Mouse (Mus musculus) neutrophil, adult 65 days (primary cell): Measurements from ENCODE around the gene Sec1. TPM values are rescaled to one million over a fixed set of nuclear protein-coding genes. Genes with fewer than 3 reads are reported as not detected.

Source experiments
- total RNA-seq: library from RNA; stranded (reverse); gene quantifications from 2 replicates; pipeline ENCODE4 v1.2.4, GENCODE M21; 2023

The Sec1 gene
- not detected in 2 replicates for total RNA-seq

GRCm38 (mm10) chr7:45693921-45694591, at the start of gene Sec1:
Sec1 (minus strand) TSS chr7:45694402.

GRCm38 (mm10) chr7:45725713-45726112, 31.5 kb upstream of the Sec1 start, which contains the start of gene Spaca4:
Spaca4 (minus strand) TSS chr7:45725813.

GRCm38 (mm10) chr7:45720413-45721233, 26.4 kb upstream of the Sec1 start, which contains the start of gene Fam83e:
Fam83e (plus strand) TSS chr7:45721212.

DNA sequence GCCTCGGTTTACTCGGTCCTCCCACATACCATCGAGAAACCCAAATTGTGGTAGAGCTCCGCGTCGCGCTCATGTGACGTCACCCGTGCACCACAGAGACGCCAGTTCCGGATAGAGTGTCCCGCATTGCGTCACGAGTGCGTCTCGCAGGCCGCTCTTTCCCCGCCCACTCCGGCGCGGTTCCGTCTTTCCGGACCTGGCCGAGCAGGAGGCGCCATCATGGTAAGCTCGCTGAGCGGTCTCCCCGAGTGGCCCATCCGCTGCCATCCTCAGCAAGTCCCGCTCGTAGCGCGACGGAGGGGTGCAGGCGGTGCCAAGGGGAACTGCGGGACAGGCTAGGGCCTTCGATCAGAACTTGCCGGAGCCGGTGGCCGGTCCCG, 23.7 kb upstream of the Sec1 start, which contains the start of gene Sphk2:
Gene Sphk2, minus strand, starts transcription at position 85 of the 380 bp plus-strand sequence.

GRCm38 (mm10) chr7:45715090-45715708, 21.0 kb upstream of the Sec1 start, which contains the start of gene Rpl18:
Rpl18 (plus strand) TSS chr7:45715457.

GRCm38 (mm10) chr7:45704730-45705442, 10.7 kb upstream of the Sec1 start, which contains the start of gene Dbp:
Dbp (plus strand) TSS chr7:45705088.

DNA sequence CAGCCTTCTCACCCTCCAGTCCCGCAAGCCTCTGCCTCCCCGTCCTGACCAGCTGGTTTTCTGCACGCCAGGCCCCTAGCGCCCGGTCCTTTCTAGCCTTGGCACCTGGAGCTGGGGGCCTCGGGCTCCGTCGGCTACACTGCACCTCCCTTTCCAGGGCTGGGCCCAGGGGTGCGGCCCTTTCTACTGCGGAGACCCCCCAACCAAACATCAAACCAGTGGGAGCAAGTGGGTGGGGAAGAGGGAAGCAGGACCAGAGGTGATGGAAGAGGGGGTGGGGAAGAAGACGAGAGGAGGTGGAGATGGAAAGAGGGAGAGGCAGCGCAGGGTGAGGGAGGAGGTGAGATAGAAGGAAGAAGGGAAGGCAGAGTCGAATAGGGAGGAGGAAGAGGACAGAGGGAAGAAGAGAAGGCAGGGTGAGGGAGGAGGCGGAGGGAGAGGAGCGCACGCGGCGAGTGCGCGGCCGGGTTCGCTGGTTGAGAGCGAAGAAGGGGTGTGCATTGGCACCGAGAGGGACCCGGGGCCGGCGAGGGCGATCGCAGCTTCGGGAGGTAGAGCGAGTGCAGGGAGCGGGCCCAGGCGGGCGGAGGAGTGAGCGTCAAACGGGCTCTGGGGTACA, 5.4 kb upstream of the Sec1 start, which contains the start of gene Car11:
Gene Car11, plus strand, starts transcription at position 321 of the 619 bp plus-strand sequence.

GRCm38 (mm10) chr7:45683396-45684050, 10.7 kb downstream of the Sec1 start, which contains the start of gene Ntn5:
Ntn5 (plus strand) TSS chr7:45684022.

GRCm38 (mm10) chr7:45666161-45666560, 28.0 kb downstream of the Sec1 start, which contains the start of gene Fut2:
Fut2 (minus strand) TSS chr7:45666394.

GRCm38 (mm10) chr7:45639561-45640027, 54.6 kb downstream of the Sec1 start, which contains the start of gene Mamstr:
Mamstr (plus strand) TSS chr7:45639977.

Other genes starting within 250 kb of the Sec1 start
- 1,156 and 1,320 TPM in 2 replicates for gene Ftl1, start 234.5 kb downstream of the Sec1 start, total RNA-seq
- 37.2 and 40.7 TPM in 2 replicates for gene Bax, start 227.5 kb downstream of the Sec1 start, total RNA-seq
- gene Tulp2, start 212.5 kb downstream of the Sec1 start, total RNA-seq: not detected in 2 replicates
- gene Gm45808, start 207.6 kb downstream of the Sec1 start, total RNA-seq: 0.98 and 1.7 TPM in 2 replicates
- 3.7 and 5.4 TPM in 2 replicates for gene Dhdh, start 205.6 kb downstream of the Sec1 start, total RNA-seq
- gene Nucb1, start 184.0 kb downstream of the Sec1 start, total RNA-seq: 90.7 and 109 TPM in 2 replicates
- 126 and 199 TPM in 2 replicates for gene Ppp1r15a, start 168.1 kb downstream of the Sec1 start, total RNA-seq
- not detected in 2 replicates for gene Plekha4, start 168.1 kb downstream of the Sec1 start, total RNA-seq
- 0.95 TPM in 1 of 2 replicates, not detected in the other for gene Hsd17b14, start 139.5 kb downstream of the Sec1 start, total RNA-seq
- 24.0 and 34.0 TPM in 2 replicates for gene Bcat2, start 124.2 kb downstream of the Sec1 start, total RNA-seq
- not detected in 2 replicates for gene Fgf21, start 78.9 kb downstream of the Sec1 start, total RNA-seq
- gene Fut1, start 77.1 kb downstream of the Sec1 start, total RNA-seq: not detected in 2 replicates
- not detected in 2 replicates for gene Izumo1, start 72.6 kb downstream of the Sec1 start, total RNA-seq
- gene Rasip1, start 66.9 kb downstream of the Sec1 start, total RNA-seq: 4.3 and 5.0 TPM in 2 replicates
- gene Mamstr, start 54.4 kb downstream of the Sec1 start, total RNA-seq: 0.20 TPM in 1 of 2 replicates, not detected in the other
- not detected in 2 replicates for gene Fut2, start 28.0 kb downstream of the Sec1 start, total RNA-seq
- gene Ntn5, start 10.4 kb downstream of the Sec1 start, total RNA-seq: not detected in 2 replicates
- gene Car11, start 5.4 kb upstream of the Sec1 start, total RNA-seq: not detected in 2 replicates
- 5.0 and 6.3 TPM in 2 replicates for gene Dbp, start 10.7 kb upstream of the Sec1 start, total RNA-seq
- gene Rpl18, start 21.1 kb upstream of the Sec1 start, total RNA-seq: 572 and 599 TPM in 2 replicates
- 62.3 and 77.9 TPM in 2 replicates for gene Sphk2, start 23.6 kb upstream of the Sec1 start, total RNA-seq
- 0.16 and 0.20 TPM in 2 replicates for gene Fam83e, start 26.8 kb upstream of the Sec1 start, total RNA-seq
- gene Spaca4, start 31.4 kb upstream of the Sec1 start, total RNA-seq: not detected in 2 replicates
- not detected in 2 replicates for gene Lmtk3, start 89.3 kb upstream of the Sec1 start, total RNA-seq
- not detected in 2 replicates for gene Sult2b1, start 90.3 kb upstream of the Sec1 start, total RNA-seq
- gene Cyth2, start 120.2 kb upstream of the Sec1 start, total RNA-seq: 127 and 143 TPM in 2 replicates
- gene Kcnj14, start 130.4 kb upstream of the Sec1 start, total RNA-seq: 0.27 and 0.57 TPM in 2 replicates
- 6.0 and 6.6 TPM in 2 replicates for gene Grwd1, start 136.5 kb upstream of the Sec1 start, total RNA-seq
- gene Kdelr1, start 178.4 kb upstream of the Sec1 start, total RNA-seq: 58.9 and 60.5 TPM in 2 replicates
- 0.16 and 0.25 TPM in 2 replicates for gene Grin2d, start 184.0 kb upstream of the Sec1 start, total RNA-seq
- gene Syngr4, start 202.3 kb upstream of the Sec1 start, total RNA-seq: 0.95 TPM in 1 of 2 replicates, not detected in the other
- gene Tmem143, start 202.5 kb upstream of the Sec1 start, total RNA-seq: 3.5 and 5.3 TPM in 2 replicates
- gene Emp3, start 227.0 kb upstream of the Sec1 start, total RNA-seq: 328 and 386 TPM in 2 replicates
- 4.0 and 7.0 TPM in 2 replicates for gene Ccdc114, start 229.7 kb upstream of the Sec1 start, total RNA-seq